Mouse (Mus musculus) 3T3-L1 (cell line): ENCODE measurements around the gene Elac2.

Source experiments
- DNase-seq: peaks from one replicate; pipeline ENCODE4 v3.0.0-alpha.2; 2015; ENCODE audit warnings: low read depth, low spot score

Elac2 gene

GRCm38 (mm10) chr11:64978720-64979488 lies at the start of gene Elac2:
Elac2 (plus strand) TSS chr11:64979038.
- DNase-seq, result peak; percentile 98

- DNase-seq, result no peak
Observed at GRCm38 (mm10) chr11:64929130-64929529, 49.7 kb upstream of the Elac2 start.

GRCm38 (mm10) chr11:64931060-64931770 lies 47.6 kb upstream of the Elac2 start:
- DNase-seq, result no peak

- DNase-seq, result no peak
Observed at GRCm38 (mm10) chr11:64937226-64937625, 41.6 kb upstream of the Elac2 start.

- no peak for DNase-seq
Observed at GRCm38 (mm10) chr11:64941193-64941592, 37.6 kb upstream of the Elac2 start.

- DNase-seq, result no peak
Observed at GRCm38 (mm10) chr11:64949782-64950181, 29.1 kb upstream of the Elac2 start.

- DNase-seq, result no peak
Observed at GRCm38 (mm10) chr11:64956962-64957729, 21.7 kb upstream of the Elac2 start.

GRCm38 (mm10) chr11:64962629-64963028 lies 16.2 kb upstream of the Elac2 start:
- DNase-seq, result no peak

- peak; percentile 91 for DNase-seq
Observed at GRCm38 (mm10) chr11:64968507-64968906, 10.3 kb upstream of the Elac2 start.

- DNase-seq, result no peak
Observed at GRCm38 (mm10) chr11:64968939-64969342, 9.9 kb upstream of the Elac2 start.

GRCm38 (mm10) chr11:64971471-64971988 lies 7.3 kb upstream of the Elac2 start:
- DNase-seq, result peak; percentile 27

GRCm38 (mm10) chr11:64972418-64972817 lies 6.4 kb upstream of the Elac2 start:
- DNase-seq, result no peak

GRCm38 (mm10) chr11:64979489-64979845 lies 629 bp downstream of the Elac2 start:
- peak; percentile 20 for DNase-seq

- DNase-seq, result no peak
Observed at GRCm38 (mm10) chr11:64988556-64988955, 9.7 kb downstream of the Elac2 start.

GRCm38 (mm10) chr11:64998439-64998838 lies 19.6 kb downstream of the Elac2 start:
- DNase-seq, result no peak

GRCm38 (mm10) chr11:64999685-65000084 lies 20.8 kb downstream of the Elac2 start:
- no peak for DNase-seq

GRCm38 (mm10) chr11:65001729-65002128 lies 22.9 kb downstream of the Elac2 start:
- no peak for DNase-seq

- DNase-seq, result no peak
Observed at GRCm38 (mm10) chr11:65003611-65004010, 24.8 kb downstream of the Elac2 start.

GRCm38 (mm10) chr11:65004836-65005235 lies 26.0 kb downstream of the Elac2 start:
- no peak for DNase-seq

GRCm38 (mm10) chr11:65006047-65006446 lies 27.2 kb downstream of the Elac2 start:
- no peak for DNase-seq

- no peak for DNase-seq
Observed at GRCm38 (mm10) chr11:65013906-65014305, 35.1 kb downstream of the Elac2 start.

GRCm38 (mm10) chr11:65016754-65017153 lies 37.9 kb downstream of the Elac2 start:
- DNase-seq, result no peak
